Mouse (Mus musculus) ES-Bruce4 (cell line): ENCODE data around the gene Csrnp1. TPM values are rescaled to one million over a fixed set of nuclear protein-coding genes. Genes with fewer than 3 reads are reported as not detected.

Experiments used
- H3K27ac ChIP-seq: 2 replicates; pipeline ENCODE4 v1.5.1; 2012; ENCODE audit warnings: low read length, inconsistent platforms; ENCODE audit not compliant: insufficient read depth
- H3K27me3 ChIP-seq: 2 replicates; pipeline ENCODE4 v1.6.1; 2012; ENCODE audit warnings: mild to moderate bottlenecking, low read length, inconsistent platforms; ENCODE audit not compliant: control insufficient read depth, poor library complexity, insufficient read depth, severe bottlenecking
- H3K36me3 ChIP-seq: 2 replicates; pipeline ENCODE4 v1.6.1; 2012; ENCODE audit warnings: inconsistent platforms, mild to moderate bottlenecking, low read length, moderate library complexity; ENCODE audit not compliant: control insufficient read depth, poor library complexity, insufficient read depth, severe bottlenecking
- H3K4me1 ChIP-seq: one replicate; pipeline ENCODE4 v1.8.1; 2011; ENCODE audit warnings: low read length; ENCODE audit not compliant: control insufficient read depth, insufficient read depth
- H3K4me3 ChIP-seq: 2 replicates; pipeline ENCODE4 v1.5.1; 2011; ENCODE audit warnings: low read depth, mild to moderate bottlenecking, low read length
- H3K9ac ChIP-seq: 2 replicates; pipeline ENCODE4 v1.6.1; 2012; ENCODE audit warnings: low read depth, mild to moderate bottlenecking, inconsistent platforms; ENCODE audit not compliant: poor library complexity, severe bottlenecking
- H3K9me3 ChIP-seq: replicated peaks from 2 replicates; pipeline ENCODE4 v1.6.1; 2012; ENCODE audit warnings: mild to moderate bottlenecking, low read length, inconsistent platforms; ENCODE audit not compliant: control insufficient read depth, poor library complexity, insufficient read depth, severe bottlenecking
- CTCF ChIP-seq: IDR thresholded peaks from one replicate; pipeline ENCODE4 v1.8.1; 2011; ENCODE audit warnings: low read depth, low read length
- EP300 ChIP-seq: IDR thresholded peaks from 2 replicates; pipeline ENCODE4 v1.6.1; 2011; ENCODE audit warnings: low read depth, low read length; ENCODE audit not compliant: insufficient read depth
- POLR2A ChIP-seq: IDR thresholded peaks from one replicate; pipeline ENCODE4 v1.8.1; 2011; ENCODE audit warnings: low read length; ENCODE audit not compliant: insufficient read depth
- polyA plus RNA-seq: library from polyadenylated mRNA; stranded (reverse); fragments of >200 nt; gene quantifications from 2 replicates; pipeline ENCODE4 v1.2.4, GENCODE M21; 2011; ENCODE audit warnings: low read depth; ENCODE audit not compliant: missing spikeins, insufficient read depth, insufficient read length

Gene Csrnp1
- polyA plus RNA-seq: 28.4 and 39.7 TPM in 2 replicates

GRCm38 (mm10) chr9:119984536-119985011, at the start of gene Csrnp1:
Gene Csrnp1, minus strand, starts transcription at chr9:119984658.
- Histone ChIP-seq H3K36me3 (no peaks in the 10 kb centered on the region), H3K27me3 (no peaks in the 10 kb centered on the region), H3K27ac (peak within 1 kb of the TSS; percentile 95), H3K4me1 (peaks cover 16% of the 10 kb centered on the region), H3K9me3 (no peaks in the 10 kb centered on the region), H3K9ac (peak within 1 kb of the TSS; percentile 82), H3K4me3 (peak within 1 kb of the TSS; percentile 92)
- TF ChIP-seq CTCF (no peak), EP300 (peak; percentile 78), POLR2A (peak; percentile 96)

- H3K27ac ChIP-seq: no peak overlapping the region
- no peak overlapping the region for H3K4me3 ChIP-seq
- no peaks in the 10 kb centered on the region for H3K4me1 ChIP-seq
- TF ChIP-seq EP300 (no peak), CTCF (no peak), POLR2A (no peak)
- H3K9ac ChIP-seq: no peak overlapping the region
- H3K36me3 ChIP-seq: no peaks in the 10 kb centered on the region
- H3K9me3 ChIP-seq: no peaks in the 10 kb centered on the region
- H3K27me3 ChIP-seq: no peaks in the 10 kb centered on the region
Observed at GRCm38 (mm10) chr9:120032710-120033109, 48.3 kb upstream of the Csrnp1 start.

DNA sequence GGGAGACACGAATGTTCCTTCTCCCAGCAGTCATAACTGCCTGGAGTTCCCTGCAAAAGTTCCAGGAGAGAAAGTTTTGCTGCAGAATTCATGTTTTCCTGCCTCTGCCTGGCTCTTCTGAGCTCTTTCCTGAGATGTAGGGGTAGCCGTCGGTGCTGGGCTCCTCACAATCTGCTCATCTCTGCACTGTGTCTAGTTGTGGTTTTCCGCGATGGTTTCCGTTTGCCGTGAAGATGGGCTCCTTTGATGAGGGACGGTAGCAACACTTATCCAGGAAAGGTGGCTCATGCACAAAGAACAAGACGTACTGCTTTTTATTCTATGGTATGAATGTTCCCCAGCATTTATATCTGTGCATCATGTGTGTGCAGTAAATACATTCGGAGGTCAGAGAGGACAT, 46.0 kb upstream of the Csrnp1 start:
- Histone ChIP-seq H3K36me3 (no peaks in the 10 kb centered on the region), H3K4me3 (no peak overlapping the region), H3K9ac (no peak overlapping the region), H3K4me1 (no peaks in the 10 kb centered on the region), H3K27ac (no peak overlapping the region), H3K27me3 (no peaks in the 10 kb centered on the region), H3K9me3 (no peaks in the 10 kb centered on the region)
- TF ChIP-seq EP300: no peak
- no peak for TF ChIP-seq CTCF
- TF ChIP-seq POLR2A: no peak

DNA sequence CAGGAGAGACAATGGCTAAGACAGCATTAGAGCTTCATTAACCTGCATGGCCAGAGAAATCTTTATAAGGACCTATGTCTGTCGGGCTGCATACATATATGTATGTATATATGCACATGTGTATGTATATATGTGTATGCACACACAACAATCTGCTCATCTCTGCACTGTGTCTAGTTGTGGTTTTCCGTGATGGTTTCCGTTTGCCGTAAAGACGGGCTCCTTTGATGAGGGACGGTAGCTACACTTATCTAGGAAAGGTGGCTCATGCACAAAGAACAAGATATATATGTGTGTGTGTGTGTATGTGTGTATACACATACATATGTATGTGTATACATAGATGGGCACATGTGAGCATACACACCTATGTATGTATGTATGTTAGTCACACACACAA, 45.4 kb upstream of the Csrnp1 start:
- no peaks in the 10 kb centered on the region for H3K4me1 ChIP-seq
- H3K36me3 ChIP-seq: no peaks in the 10 kb centered on the region
- H3K9me3 ChIP-seq: no peaks in the 10 kb centered on the region
- H3K27ac ChIP-seq: no peak overlapping the region
- no peak overlapping the region for H3K4me3 ChIP-seq
- H3K9ac ChIP-seq: no peak overlapping the region
- H3K27me3 ChIP-seq: no peaks in the 10 kb centered on the region
- no peak for TF ChIP-seq EP300
- no peak for TF ChIP-seq POLR2A
- no peak for TF ChIP-seq CTCF

GRCm38 (mm10) chr9:120027401-120028151, 43.1 kb upstream of the Csrnp1 start:
- Histone ChIP-seq H3K27ac (no peak overlapping the region), H3K4me1 (no peaks in the 10 kb centered on the region), H3K4me3 (no peak overlapping the region), H3K36me3 (no peaks in the 10 kb centered on the region), H3K9me3 (no peaks in the 10 kb centered on the region), H3K27me3 (no peaks in the 10 kb centered on the region), H3K9ac (no peak overlapping the region)
- no peak for TF ChIP-seq POLR2A
- TF ChIP-seq CTCF: peak; percentile 63
- TF ChIP-seq EP300: no peak

DNA sequence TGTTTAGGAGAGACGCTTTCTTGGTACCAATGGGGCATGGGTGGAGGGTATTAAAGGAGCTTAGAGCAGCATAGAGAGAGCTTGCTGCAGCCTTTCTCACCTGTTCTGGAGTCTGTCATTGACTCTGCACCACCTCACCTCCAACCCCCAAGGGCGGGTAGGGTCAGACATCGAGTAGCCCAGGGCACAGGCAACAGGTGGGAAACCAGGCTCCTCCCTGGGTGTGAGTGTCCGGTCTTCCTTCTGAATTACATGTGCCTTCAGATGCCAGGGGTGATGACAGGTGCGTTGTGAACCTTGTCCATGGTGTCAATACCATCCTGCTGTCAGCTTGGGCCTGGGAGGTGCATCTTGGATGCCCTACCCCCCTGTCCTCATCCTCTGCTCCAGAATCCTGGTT, 40.2 kb upstream of the Csrnp1 start:
- no peaks in the 10 kb centered on the region for H3K36me3 ChIP-seq
- H3K9me3 ChIP-seq: no peaks in the 10 kb centered on the region
- H3K9ac ChIP-seq: no peak overlapping the region
- no peaks in the 10 kb centered on the region for H3K4me1 ChIP-seq
- no peak for TF ChIP-seq EP300
- TF ChIP-seq CTCF: no peak
- no peak for TF ChIP-seq POLR2A
- no peak overlapping the region for H3K27ac ChIP-seq
- no peak overlapping the region for H3K4me3 ChIP-seq
- H3K27me3 ChIP-seq: no peaks in the 10 kb centered on the region
